1 mouse cellular context compared by ENCODE assay signal in the genomic region with DNA sequence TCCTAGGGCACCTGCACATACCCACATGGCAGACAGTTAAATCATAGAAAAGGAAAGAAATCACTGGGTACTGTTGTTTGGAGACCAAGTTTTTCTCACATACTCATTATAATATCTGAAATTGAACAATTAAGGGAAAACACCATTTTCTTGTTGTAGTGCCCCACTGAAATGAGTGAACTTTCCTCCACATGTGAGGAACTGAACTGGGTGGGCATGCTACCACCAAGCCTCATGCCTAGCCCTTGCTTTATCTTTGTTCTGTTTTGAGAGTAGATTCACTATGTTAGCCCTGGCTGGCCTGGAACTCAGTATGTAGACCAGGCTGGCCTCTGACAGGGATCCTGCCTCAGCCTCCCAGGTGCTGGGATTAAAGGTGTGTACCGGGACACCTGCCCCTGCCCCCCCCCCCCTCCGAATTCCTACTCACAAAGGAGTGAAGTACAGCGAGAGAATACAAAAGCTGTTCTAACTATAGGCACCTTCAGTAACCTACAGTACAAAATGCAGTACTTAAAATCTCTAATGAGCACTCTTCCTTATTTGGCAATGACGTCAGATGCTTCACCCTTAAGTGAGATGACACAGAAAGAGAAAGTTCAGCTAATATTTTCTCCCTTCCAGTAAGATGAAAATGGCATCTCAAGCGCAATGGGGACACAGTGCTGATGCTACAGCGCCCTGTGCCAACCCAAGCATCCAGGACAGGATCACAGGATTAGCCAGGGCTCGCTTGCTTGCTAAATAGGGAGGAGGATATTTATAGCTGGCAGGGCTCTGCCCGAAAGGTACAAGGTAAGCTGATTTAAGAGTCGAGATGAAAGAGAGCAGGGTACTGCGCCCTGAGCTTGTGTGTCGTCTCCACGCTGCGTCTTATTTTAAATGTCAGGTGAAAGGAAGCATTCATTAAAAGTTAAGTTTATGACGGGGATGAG.
TF ChIP-seq lines count a peak whose summit lies in the region.

No protein-coding gene starts in this region.

TF ChIP-seq in CH12.LX, 34 proteins besides CTCF, POLR2A, EP300 and RAD21 (continued from another document):
- peak; percentile 48; the same call in 1 of the 2 replicates for TF ChIP-seq SIN3A (IDR thresholded peaks at IDR 0.05; ENCODE audit: low read length)
